Mouse (Mus musculus) urinary bladder, adult 18-20 months (tissue): ENCODE measurements around the gene Sobp.

Source experiments
- DNase-seq, 2 experiments: peaks; one replicate each; pipeline ENCODE4 v3.0.0; 2022; ENCODE audit warnings: low spot score in 2 of 2, mixed read lengths in 2 of 2

The Sobp gene

GRCm38 (mm10) chr10:43174326-43175155 lies at the start of gene Sobp, which contains the start of gene 9030612E09Rik:
Sobp (minus strand) TSS chr10:43174530.
9030612E09Rik (plus strand) TSS chr10:43174704.
- DNase-seq, result peak; percentile 6 to 51

- no peak for DNase-seq
Observed at GRCm38 (mm10) chr10:43223391-43223790, 49.1 kb upstream of the Sobp start.

GRCm38 (mm10) chr10:43221659-43222058 lies 47.3 kb upstream of the Sobp start:
- no peak for DNase-seq

- peak; percentile 88 to 92 for DNase-seq
Observed at GRCm38 (mm10) chr10:43220910-43221625, 46.7 kb upstream of the Sobp start, which contains the start of gene Pdss2. Pdss2 (plus strand) TSS chr10:43221486.

DNA sequence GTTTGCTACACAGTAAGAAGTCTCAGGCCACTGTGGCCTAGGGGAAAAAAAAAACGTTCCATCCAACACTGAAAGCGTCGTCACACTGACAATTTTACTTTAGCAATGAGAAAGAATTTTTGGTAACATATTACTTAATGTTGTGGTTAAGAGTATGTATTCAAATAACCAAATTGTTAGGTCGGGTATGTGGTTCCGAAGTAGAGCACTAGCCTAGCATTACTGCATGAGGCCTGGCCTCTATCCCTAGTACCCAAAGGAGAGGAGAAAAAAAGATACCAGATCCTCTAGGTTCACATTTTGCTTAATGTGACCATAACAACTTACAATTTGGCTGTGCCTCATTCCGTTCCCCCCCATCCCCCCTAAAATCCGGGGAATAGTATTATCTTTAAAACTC lies 46.1 kb upstream of the Sobp start:
- DNase-seq, result no peak

GRCm38 (mm10) chr10:43217361-43217900 lies 43.1 kb upstream of the Sobp start:
- DNase-seq, result no peak

- no peak for DNase-seq
Observed at GRCm38 (mm10) chr10:43211866-43212265, 37.5 kb upstream of the Sobp start.

GRCm38 (mm10) chr10:43203865-43204264 lies 29.5 kb upstream of the Sobp start:
- DNase-seq, result no peak

DNA sequence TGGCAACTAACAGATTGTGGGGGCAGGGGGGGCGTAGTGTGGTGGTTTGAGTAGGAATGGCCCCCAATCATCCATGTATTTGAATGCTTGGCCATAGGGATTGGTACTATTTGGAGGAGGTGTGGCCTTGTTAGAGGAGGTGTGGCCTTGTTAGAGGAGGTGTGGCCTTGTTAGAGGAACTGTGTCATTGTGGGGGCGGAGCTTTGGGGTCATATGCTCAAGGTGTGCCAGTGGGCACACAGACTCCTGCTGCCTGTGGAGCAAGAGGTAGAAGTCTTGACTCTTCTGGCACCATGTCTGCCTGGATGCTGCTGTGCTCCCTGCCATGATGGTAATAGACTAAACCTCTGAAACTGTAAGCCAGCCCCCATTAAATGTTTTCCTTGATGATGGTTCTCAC lies 25.9 kb upstream of the Sobp start:
- no peak for DNase-seq

GRCm38 (mm10) chr10:43180313-43180912 lies 6.1 kb upstream of the Sobp start:
- no peak for DNase-seq

GRCm38 (mm10) chr10:43175156-43175601 lies 849 bp upstream of the Sobp start:
- no peak for DNase-seq

DNA sequence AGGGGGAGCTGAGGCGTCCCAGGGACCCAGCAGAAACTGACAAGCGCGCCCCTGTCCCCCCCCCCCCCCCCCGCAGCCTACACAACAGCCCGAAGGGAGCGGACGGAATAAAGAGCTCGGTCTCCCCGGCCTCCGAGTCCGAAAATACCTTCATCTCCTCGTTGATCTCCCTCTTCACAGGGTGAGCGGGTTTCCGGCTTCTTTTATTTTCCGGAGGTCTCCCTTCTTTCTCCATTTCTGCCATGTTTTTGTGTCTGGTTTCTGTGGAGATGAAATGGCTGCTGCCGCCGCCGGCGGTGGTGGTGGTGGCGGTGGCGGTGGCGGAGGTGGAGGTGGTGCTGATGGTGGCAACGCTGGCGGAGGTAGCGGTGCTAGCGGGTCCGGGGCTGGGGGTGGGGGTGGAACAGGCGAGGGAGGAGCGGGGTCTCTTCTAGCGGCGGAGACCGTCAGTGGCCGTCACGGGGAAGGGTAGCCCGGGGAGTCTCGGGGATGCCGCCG lies 453 bp downstream of the Sobp start:
- DNase-seq, result peak in 1 of 2 experiments; percentile 28

- DNase-seq, result peak; percentile 35 to 61
Observed at GRCm38 (mm10) chr10:43173141-43173827, 1.0 kb downstream of the Sobp start.

DNA sequence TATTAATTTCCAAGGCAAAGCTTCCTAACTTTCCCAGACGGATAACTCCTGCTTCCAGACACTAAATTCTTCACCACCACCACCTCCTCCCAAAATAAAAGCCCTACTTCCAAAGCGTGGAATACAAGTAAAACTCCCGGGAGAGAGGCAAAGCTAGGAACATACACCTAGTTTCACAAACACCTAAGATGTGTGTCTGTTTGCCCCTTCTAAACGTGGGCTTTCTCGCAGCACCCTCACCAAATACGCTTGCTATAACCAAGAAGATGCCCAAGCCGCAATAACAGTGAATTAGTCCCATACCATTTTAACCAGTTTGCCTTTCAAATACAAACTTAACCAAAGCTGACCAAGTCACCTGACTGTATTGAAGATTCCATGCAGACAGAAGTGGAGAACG lies 1.8 kb downstream of the Sobp start:
- no peak for DNase-seq

DNA sequence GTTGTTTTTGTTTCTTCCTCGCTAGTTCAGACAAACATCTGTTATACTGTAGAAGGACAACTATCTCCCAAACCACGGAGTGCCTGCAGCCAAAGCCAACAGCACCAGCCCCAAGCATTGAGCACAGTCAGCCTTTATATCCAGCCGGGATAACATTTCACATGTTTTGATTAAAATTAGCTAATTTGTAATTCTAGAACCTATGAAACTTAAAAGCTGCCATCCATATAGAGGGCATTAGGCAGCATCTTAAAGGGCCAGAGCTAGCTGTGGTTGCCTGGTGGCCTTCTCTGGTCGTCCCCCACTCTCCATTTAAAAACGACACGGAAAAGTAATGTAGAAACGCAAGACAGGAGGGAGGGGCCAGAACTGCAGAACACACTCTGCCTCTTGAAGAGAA lies 2.3 kb downstream of the Sobp start:
- DNase-seq, result no peak

DNA sequence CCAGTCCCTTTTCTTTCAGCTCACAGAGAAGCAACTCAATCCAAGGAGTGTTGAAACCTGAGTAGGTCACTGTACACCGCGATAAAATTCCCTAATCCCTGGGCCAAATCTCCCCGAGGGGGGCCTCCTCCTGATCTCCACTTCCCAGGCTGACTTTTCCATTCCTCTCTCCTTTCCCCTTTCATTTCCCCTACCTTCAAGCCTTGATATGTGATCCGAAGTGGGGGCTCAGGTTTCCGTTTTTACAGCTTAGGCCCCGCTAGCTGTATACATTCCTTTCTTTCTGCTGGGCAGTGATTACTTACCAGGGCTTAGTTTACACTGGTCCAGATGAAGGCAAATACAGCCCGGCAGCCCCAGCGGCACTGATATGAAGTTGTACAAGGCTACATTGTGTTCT lies 3.2 kb downstream of the Sobp start:
- no peak for DNase-seq

GRCm38 (mm10) chr10:43168847-43169246 lies 5.5 kb downstream of the Sobp start:
- no peak for DNase-seq

DNA sequence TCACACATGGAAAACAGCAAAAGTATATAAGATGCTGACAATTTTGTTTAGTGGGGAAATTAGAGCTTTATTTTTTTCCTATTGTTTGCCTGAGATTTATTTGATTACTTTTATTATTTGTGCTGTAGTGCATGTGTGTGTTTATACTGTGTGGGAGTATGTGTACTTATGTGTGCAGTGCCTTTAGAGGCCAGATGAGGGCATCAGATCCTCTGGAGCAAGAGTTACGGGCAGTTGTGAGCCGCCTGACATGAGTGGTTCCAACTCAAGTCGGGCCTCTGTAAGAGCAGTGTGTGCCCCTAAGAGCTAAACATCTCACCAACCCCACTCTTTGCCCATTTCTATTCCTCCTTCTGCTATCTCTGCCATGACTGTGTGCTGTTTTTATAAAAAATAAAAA lies 7.5 kb downstream of the Sobp start:
- no peak for DNase-seq

GRCm38 (mm10) chr10:43166146-43166545 lies 8.2 kb downstream of the Sobp start:
- DNase-seq, result no peak

DNA sequence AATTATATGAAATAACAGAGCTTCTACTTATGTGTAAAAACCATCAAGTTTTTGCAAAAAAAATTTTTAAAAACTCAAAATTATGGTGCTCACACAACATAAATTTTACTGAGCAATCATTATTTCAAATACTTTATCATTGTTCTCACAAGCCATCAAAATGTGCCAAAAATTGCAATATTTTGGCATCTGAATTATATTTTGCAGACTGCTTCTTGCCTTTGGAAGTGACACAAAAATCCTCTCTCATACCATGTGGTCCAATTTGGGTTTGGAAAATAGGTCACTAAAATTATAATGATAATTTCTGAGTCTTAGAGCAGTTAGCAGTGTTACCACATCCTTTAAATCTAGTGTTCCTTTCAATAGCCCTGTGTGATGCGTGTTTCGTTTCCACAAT lies 9.9 kb downstream of the Sobp start:
- no peak for DNase-seq

DNA sequence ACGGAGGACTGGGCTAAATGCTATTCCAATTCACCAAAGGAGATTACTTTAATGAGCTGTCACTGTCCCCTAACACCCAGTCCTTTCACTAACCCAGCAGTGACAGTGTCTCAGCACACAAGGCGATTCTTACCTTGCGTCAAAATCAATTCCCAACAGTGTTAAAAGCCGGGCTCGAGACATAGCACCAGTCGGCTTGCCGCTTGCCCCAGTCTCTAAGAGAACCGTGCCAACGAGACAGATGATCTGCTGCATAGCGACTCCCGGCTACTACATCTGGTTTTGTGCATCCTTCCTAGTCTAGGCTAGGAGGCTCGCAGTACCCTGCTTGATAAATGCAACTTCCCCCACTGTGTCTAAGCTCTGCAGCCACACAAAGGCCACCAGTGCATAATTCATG lies 12.0 kb downstream of the Sobp start:
- DNase-seq, result no peak
